Mouse (Mus musculus) MEL (cell line): ENCODE results near the gene Glt8d2. TPM values are rescaled to one million over a fixed set of nuclear protein-coding genes. Genes with fewer than 3 reads are reported as not detected.

Source experiments
- DNase-seq: peaks from one replicate; pipeline ENCODE4 v3.0.0; 2011; ENCODE audit warnings: low read depth, low spot score
- H3K27ac ChIP-seq: 2 replicates; pipeline ENCODE4 v1.5.1; 2012; ENCODE audit warnings: low read depth, mild to moderate bottlenecking, control low read depth, low read length, moderate library complexity; ENCODE audit not compliant: control insufficient read depth
- H3K27me3 ChIP-seq, 2 experiments: fragments of 150-350 bp in 1 of 2; sonication (generic) in 1 of 2; 2 replicates each; pipeline ENCODE4 v1.6.1; 2012; ENCODE audit warnings: low read length in 2 of 2, mild to moderate bottlenecking in 2 of 2, improper control_type of control experiment in 1 of 2, moderate library complexity in 1 of 2; ENCODE audit not compliant: insufficient read depth in 2 of 2, control insufficient read depth in 1 of 2
- H3K36me3 ChIP-seq, 2 experiments: 2 replicates each; pipeline ENCODE4 v1.6.1; 2012 to 2014; ENCODE audit warnings: low read length in 2 of 2, improper control_type of control experiment in 1 of 2, inconsistent platforms in 1 of 2, mild to moderate bottlenecking in 1 of 2; ENCODE audit not compliant: insufficient read depth in 2 of 2, control insufficient read depth in 1 of 2
- H3K4me1 ChIP-seq, 2 experiments: fragments of 150-350 bp in 1 of 2; sonication (generic) in 1 of 2; 2 replicates each; pipeline ENCODE4 v1.6.1; 2012; ENCODE audit warnings: low read length in 2 of 2, improper control_type of control experiment in 1 of 2, mild to moderate bottlenecking in 1 of 2; ENCODE audit not compliant: insufficient read depth in 2 of 2, control insufficient read depth in 1 of 2
- H3K4me3 ChIP-seq, 2 experiments: fragments of 150-350 bp in 1 of 2; sonication (generic) in 1 of 2; 2 replicates each; pipeline ENCODE4 v1.5.1; 2012; ENCODE audit warnings: low read depth in 2 of 2, low read length in 2 of 2, mild to moderate bottlenecking in 2 of 2, moderate library complexity in 2 of 2, control low read depth in 1 of 2, improper control_type of control experiment in 1 of 2; ENCODE audit not compliant: control insufficient read depth in 1 of 2, insufficient read depth in 1 of 2
- H3K79me2 ChIP-seq: 2 replicates; pipeline ENCODE4 v1.6.1; 2012; ENCODE audit warnings: mild to moderate bottlenecking, low read length, moderate library complexity; ENCODE audit not compliant: control insufficient read depth, poor library complexity, insufficient read depth
- H3K9ac ChIP-seq: 2 replicates; pipeline ENCODE4 v1.6.1; 2012; ENCODE audit warnings: low read depth, mild to moderate bottlenecking, control low read depth, low read length, moderate library complexity; ENCODE audit not compliant: control insufficient read depth, poor library complexity, severe bottlenecking
- H3K9me3 ChIP-seq: fragments of 150-350 bp; sonication (generic); replicated peaks from 2 replicates; pipeline ENCODE4 v1.6.1; 2012; ENCODE audit warnings: mild to moderate bottlenecking, low read length, improper control_type of control experiment, moderate library complexity; ENCODE audit not compliant: insufficient read depth
- CHD1 ChIP-seq: IDR thresholded peaks from 2 replicates; pipeline ENCODE4 v1.6.1; 2012; ENCODE audit warnings: low read depth, mild to moderate bottlenecking, inconsistent platforms, low read length, improper control_type of control experiment
- CHD2 ChIP-seq: IDR thresholded peaks from 2 replicates; pipeline ENCODE4 v1.6.1; 2011; ENCODE audit warnings: low read length, improper control_type of control experiment
- E2F4 ChIP-seq: IDR thresholded peaks from 2 replicates; pipeline ENCODE4 v1.6.1; 2011; ENCODE audit warnings: low read depth, low read length, improper control_type of control experiment, borderline replicate concordance
- GABPA ChIP-seq: IDR thresholded peaks from 2 replicates; pipeline ENCODE4 v1.6.1; 2012; ENCODE audit warnings: low read depth, mild to moderate bottlenecking, inconsistent platforms, low read length, improper control_type of control experiment, moderate library complexity
- GATA1 ChIP-seq: IDR thresholded peaks from 2 replicates; pipeline ENCODE4 v1.6.1; 2011; ENCODE audit warnings: low read depth, low read length, improper control_type of control experiment
- KAT2A ChIP-seq: conservative IDR thresholded peaks from 2 replicates; pipeline ENCODE4 v1.6.1; 2012; ENCODE audit warnings: low read depth, low read length, improper control_type of control experiment, inconsistent platforms
- MAFK ChIP-seq: IDR thresholded peaks from 2 replicates; pipeline ENCODE4 v1.6.1; 2011; ENCODE audit warnings: low read depth, mild to moderate bottlenecking, low read length, improper control_type of control experiment, borderline replicate concordance
- MAX ChIP-seq: IDR thresholded peaks from 2 replicates; pipeline ENCODE4 v1.6.1; 2011; ENCODE audit warnings: low read length, improper control_type of control experiment
- MEF2A ChIP-seq: IDR thresholded peaks from 2 replicates; pipeline ENCODE4 v1.6.1; 2014; ENCODE audit warnings: low read depth, mild to moderate bottlenecking, inconsistent platforms, low read length, improper control_type of control experiment; ENCODE audit not compliant: poor library complexity, insufficient replicate concordance, severe bottlenecking; ENCODE audit errors: extremely low read depth
- MXI1 ChIP-seq: IDR thresholded peaks from 2 replicates; pipeline ENCODE4 v1.6.1; 2011; ENCODE audit warnings: mild to moderate bottlenecking, low read depth, low read length, improper control_type of control experiment
- NELFE ChIP-seq: IDR thresholded peaks from 2 replicates; pipeline ENCODE4 v1.6.1; 2011; ENCODE audit warnings: low read depth, low read length, improper control_type of control experiment
- NRF1 ChIP-seq: IDR thresholded peaks from 2 replicates; pipeline ENCODE4 v1.6.1; 2014; ENCODE audit warnings: low read depth, mild to moderate bottlenecking, inconsistent platforms, low read length, improper control_type of control experiment, moderate library complexity; ENCODE audit not compliant: poor library complexity, insufficient read depth, severe bottlenecking
- POLR2A ChIP-seq, 2 experiments: IDR thresholded peaks; 2 replicates each; pipeline ENCODE4 v1.6.1; 2011 to 2012; ENCODE audit warnings: low read length in 2 of 2, mild to moderate bottlenecking in 2 of 2, control low read depth in 1 of 2, improper control_type of control experiment in 1 of 2, low read depth in 1 of 2, moderate library complexity in 1 of 2; ENCODE audit not compliant: control insufficient read depth in 1 of 2, insufficient read depth in 1 of 2, poor library complexity in 1 of 2
- POLR2AphosphoS2 ChIP-seq: IDR thresholded peaks from 2 replicates; pipeline ENCODE4 v1.6.1; 2011; ENCODE audit warnings: low read length, improper control_type of control experiment
- POLR2AphosphoS5 ChIP-seq: IDR thresholded peaks from 2 replicates; pipeline ENCODE4 v1.6.1; 2012; ENCODE audit warnings: low read depth, borderline replicate concordance, mild to moderate bottlenecking, inconsistent platforms, low read length, moderate library complexity, mixed read lengths
- RAD21 ChIP-seq: IDR thresholded peaks from 2 replicates; pipeline ENCODE4 v1.6.1; 2011; ENCODE audit warnings: mild to moderate bottlenecking, low read depth, low read length, improper control_type of control experiment
- SMC3 ChIP-seq: IDR thresholded peaks from 2 replicates; pipeline ENCODE4 v1.6.1; 2011; ENCODE audit warnings: low read depth, low read length, improper control_type of control experiment
- TBP ChIP-seq: IDR thresholded peaks from 2 replicates; pipeline ENCODE4 v1.8.0; 2011; ENCODE audit warnings: low read depth, low read length, improper control_type of control experiment
- USF1 ChIP-seq: IDR thresholded peaks from 2 replicates; pipeline ENCODE4 v1.6.1; 2014; ENCODE audit warnings: low read depth, mild to moderate bottlenecking, inconsistent platforms, low read length, improper control_type of control experiment, moderate library complexity
- ZC3H11A ChIP-seq: IDR thresholded peaks from 2 replicates; pipeline ENCODE4 v1.6.1; 2012; ENCODE audit warnings: low read depth, mild to moderate bottlenecking, inconsistent platforms, low read length, improper control_type of control experiment
- ZNF384 ChIP-seq: IDR thresholded peaks from 2 replicates; pipeline ENCODE4 v1.6.1; 2012; ENCODE audit warnings: low read depth, mild to moderate bottlenecking, inconsistent platforms, low read length, improper control_type of control experiment
- polyA plus RNA-seq, 2 experiments: library from polyadenylated mRNA; stranded (reverse) in 1 of 2; unstranded in 1 of 2; fragments of >175 nt in 1 of 2; fragments of >200 nt in 1 of 2; gene quantifications; 2 replicates each; pipeline versions ENCODE4 v1.2.1 to v1.2.4; 2012; ENCODE audit warnings: low replicate concordance in 2 of 2, low read depth in 1 of 2; ENCODE audit not compliant: insufficient read length in 2 of 2, insufficient read depth in 1 of 2, missing spikeins in 1 of 2
- total RNA-seq: library from RNA; depleted of rRNA; stranded (reverse); fragments of 300-350 nt; gene quantifications from 2 replicates; pipeline ENCODE4 v1.2.3, GENCODE M21; 2012

Gene Glt8d2
- total and polyA plus RNA-seq, 3 experiments, result 0.15 to 0.54 TPM; not detected in 1

DNA sequence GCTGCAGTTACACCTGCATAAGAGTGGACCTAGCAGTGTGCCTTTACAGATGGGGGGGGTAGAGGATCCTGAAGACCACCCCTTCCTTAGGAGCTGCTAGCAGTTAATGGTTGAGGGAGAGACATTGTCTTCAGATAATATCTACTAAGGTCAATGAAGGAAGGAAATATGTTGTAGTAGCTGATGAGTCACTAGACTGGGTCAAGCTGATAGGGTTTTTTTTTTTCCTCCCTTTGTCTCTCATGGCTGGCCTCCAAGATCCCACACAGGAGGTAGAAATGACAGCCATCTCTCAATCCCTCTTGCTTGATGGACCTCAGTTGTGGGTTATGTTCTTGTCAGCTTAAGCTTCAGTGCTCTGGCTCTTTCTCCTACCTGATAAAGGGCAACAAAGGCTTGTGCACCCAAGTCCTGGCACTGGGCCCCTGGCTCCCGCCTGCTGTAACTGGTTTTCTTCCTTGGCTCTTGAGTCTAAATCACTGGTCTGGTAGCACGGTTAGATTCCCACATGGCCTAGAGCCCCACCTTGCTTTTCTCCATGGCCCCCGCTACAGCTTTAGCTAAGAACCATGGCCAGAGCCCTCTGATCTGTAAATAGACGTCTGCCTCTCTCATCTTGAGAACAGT, 6.1 kb upstream of the Glt8d2 start (continued):
- no peak for TF ChIP-seq NRF1
- TF ChIP-seq MAFK, result no peak; the same call in 1 of the 2 replicates
- no peak for TF ChIP-seq MEF2A
- TF ChIP-seq ZC3H11A, result no peak
- no peak for TF ChIP-seq GABPA
- peak; percentile 47; the same call in 1 of the 2 replicates for TF ChIP-seq TBP
- TF ChIP-seq POLR2A (IDR thresholded peaks at IDR 0.05; ENCODE audit: control insufficient read depth in 1 of 2, insufficient read depth in 1 of 2, low read depth in 1 of 2, low read length in 2 of 2, poor library complexity in 1 of 2), result no peak
- TF ChIP-seq GATA1, result peak; percentile 92
- TF ChIP-seq USF1, result no peak
- no peak; the same call in 1 of the 2 replicates for TF ChIP-seq MAX

GRCm38 (mm10) chr10:82695956-82696355, 5.5 kb upstream of the Glt8d2 start, which contains the start of gene Hcfc2:
TSS of gene Hcfc2 (plus strand) at chr10:82696160.
- peak within 1 kb of the TSS; percentile 98 for H3K27ac ChIP-seq
- no peaks in the 10 kb centered on the region for H3K27me3 ChIP-seq
- peak within 1 kb of the TSS; percentile 2 to 19; a peak in 3 of 4 replicates for H3K4me3 ChIP-seq
- peaks cover 0 to 39% of the 10 kb centered on the region in 2 experiments; a peak in 2 of 4 replicates for H3K36me3 ChIP-seq
- TF ChIP-seq SMC3, result no peak
- no peak for TF ChIP-seq E2F4
- TF ChIP-seq KAT2A, result no peak
- TF ChIP-seq POLR2AphosphoS2, result no peak
- no peak for TF ChIP-seq RAD21
- no peak for TF ChIP-seq MAFK
- TF ChIP-seq NELFE, result no peak
- no peak for TF ChIP-seq ZNF384
- no peak for TF ChIP-seq MXI1
- TF ChIP-seq CHD1, result no peak
- TF ChIP-seq MAX, result no peak
- no peak for TF ChIP-seq POLR2A (IDR thresholded peaks at IDR 0.05; ENCODE audit: control insufficient read depth in 1 of 2, insufficient read depth in 1 of 2, low read depth in 1 of 2, low read length in 2 of 2, poor library complexity in 1 of 2)
- no peak for TF ChIP-seq CHD2
- TF ChIP-seq POLR2AphosphoS5, result no peak
- H3K9ac ChIP-seq, result peak within 1 kb of the TSS; percentile 47
- DNase-seq, result no peak
- peaks cover 12 to 37% of the 10 kb centered on the region in 2 experiments for H3K4me1 ChIP-seq
- H3K79me2 ChIP-seq, result peaks cover 9% of the 10 kb centered on the region
- H3K9me3 ChIP-seq, result no peaks in the 10 kb centered on the region
